Comparison of ENCODE assay signal across 8 mouse cellular contexts in genomic region chr16:22856773-22857172, GRCm38 (mm10). TPM values are rescaled to one million over a fixed set of nuclear protein-coding genes. Genes with fewer than 3 reads are reported as not detected.
A peak's percentile ranks its signal among the peaks of the same experiment; 100 is the strongest.
DNase-seq lines count a peak whose midpoint lies in the region; ATAC-seq and TF ChIP-seq lines count a peak whose summit lies in the region.

No protein-coding gene starts in this region.

- no peak for TF ChIP-seq POLR2A in liver, adult 2 months (IDR thresholded peaks at IDR 0.05; ENCODE audit: extremely low read depth, insufficient read depth, low read length)

- no peak for ATAC-seq in stomach, embryonic 16.5 days (ENCODE audit: insufficient read depth, low FRiP score)

- 4% methylated on average over 9 of the region's 9 CpGs for WGBS in liver, adult 2 months
- 9% methylated on average over 9 of the region's 9 CpGs for WGBS in stomach, embryonic 16.5 days

- H3K4me1 ChIP-seq in liver, adult 2 months (ENCODE audit: control insufficient read depth, insufficient read depth, low read length), result peaks cover 8% of the 10 kb centered on the region
- peaks cover 10% of the 10 kb centered on the region for H3K4me1 ChIP-seq in stomach, embryonic 16.5 days (ENCODE audit: control insufficient read depth, insufficient read depth, low read length)

- DNase-seq in cerebellum, adult 9-10 months, result peak; percentile 24
- no peak for DNase-seq in cerebellum, adult 8-10 months
- peak; percentile 1 for DNase-seq in thymus, postnatal 25 days
- DNase-seq in thymus, postnatal 10 days (ENCODE audit: low spot score in 2 of 2), result no peak
- no peak for DNase-seq in liver, adult 2 months (ENCODE audit: extremely low read depth, low read depth, low spot score)
- no peak for DNase-seq in right cerebral cortex, postnatal 36 days (ENCODE audit: low spot score in 2 of 2)
- DNase-seq in cerebellum, postnatal 4 days (ENCODE audit: low spot score in 2 of 2), result no peak

- H3K9ac ChIP-seq in liver, adult 2 months (ENCODE audit: low read depth, low read length), result peak overlapping the region; percentile 75
- peak overlapping the region; percentile 77 for H3K9ac ChIP-seq in stomach, embryonic 16.5 days (ENCODE audit: low read length)

- H3K36me3 ChIP-seq in liver, adult 2 months (ENCODE audit: control insufficient read depth, insufficient read depth, low read length), result peaks cover 9% of the 10 kb centered on the region
- H3K36me3 ChIP-seq in stomach, embryonic 16.5 days (ENCODE audit: control insufficient read depth, insufficient read depth, low read length), result no peaks in the 10 kb centered on the region

- no peaks in the 10 kb centered on the region for H3K9me3 ChIP-seq in stomach, embryonic 16.5 days (replicated peaks; ENCODE audit: control insufficient read depth, low read length)

- peak overlapping the region; percentile 89 for H3K27ac ChIP-seq in liver, adult 2 months (replicated peaks; ENCODE audit: insufficient read depth, low read depth, low read length)
- peak overlapping the region; percentile 86 for H3K27ac ChIP-seq in stomach, embryonic 16.5 days (ENCODE audit: low read length)

- TF ChIP-seq CTCF in liver, adult 2 months (IDR thresholded peaks at IDR 0.05; ENCODE audit: low read depth, low read length), result no peak

- peaks cover 24% of the 10 kb centered on the region for H3K79me2 ChIP-seq in liver, adult 2 months (ENCODE audit: control insufficient read depth, insufficient read depth, low read length)

- no peaks in the 10 kb centered on the region for H3K27me3 ChIP-seq in liver, adult 2 months (ENCODE audit: control insufficient read depth, insufficient read depth, low read length)
- no peaks in the 10 kb centered on the region for H3K27me3 ChIP-seq in stomach, embryonic 16.5 days (ENCODE audit: control insufficient read depth, insufficient read depth, low read length)

- peak overlapping the region; percentile 88 for H3K4me2 ChIP-seq in stomach, embryonic 16.5 days (ENCODE audit: low read depth, low read length)

- H3K4me3 ChIP-seq in liver, adult 2 months (ENCODE audit: insufficient read depth, low read depth, low read length), result peak overlapping the region; percentile 58
- H3K4me3 ChIP-seq in stomach, embryonic 16.5 days (replicated peaks; ENCODE audit: low read length), result peak overlapping the region; percentile 66

RNA-seq across cellular contexts. Expression of gene Tbccd1, which starts 0.7 kb away (rescaled TPM):
- total RNA-seq in liver, adult 2 months (2014; rRNA removed), result 22.7 and 24.0 TPM in 2 replicates
- 16.9 and 19.9 TPM in 2 replicates for polyA plus RNA-seq in liver, adult 2 months (2012; rRNA removed)
- 29.8 and 38.3 TPM in 2 replicates for polyA plus RNA-seq in stomach, embryonic 16.5 days (2015; fragmentation: Nextera tagmentation; extraction: Ambion mirVana)

RNA-seq across cellular contexts. Expression of gene Dnajb11, which starts 0.9 kb away (rescaled TPM):
- total RNA-seq in liver, adult 2 months (2014; rRNA removed), result 62.0 and 67.7 TPM in 2 replicates
- 20.7 and 23.9 TPM in 2 replicates for polyA plus RNA-seq in liver, adult 2 months (2012; rRNA removed)
- polyA plus RNA-seq in stomach, embryonic 16.5 days (2015; fragmentation: Nextera tagmentation; extraction: Ambion mirVana), result 99.9 and 109 TPM in 2 replicates

RNA-seq across cellular contexts. Expression of gene Ahsg, which starts 34.3 kb away (rescaled TPM):
- 10,308 and 11,624 TPM in 2 replicates for total RNA-seq in liver, adult 2 months (2014; rRNA removed)
- polyA plus RNA-seq in liver, adult 2 months (2012; rRNA removed), result 17,109 and 17,601 TPM in 2 replicates
- 82.1 and 111 TPM in 2 replicates for polyA plus RNA-seq in stomach, embryonic 16.5 days (2015; fragmentation: Nextera tagmentation; extraction: Ambion mirVana)

RNA-seq across cellular contexts. Expression of gene Crygs, which starts 45.4 kb away (rescaled TPM):
- not detected in 2 replicates for total RNA-seq in liver, adult 2 months (2014; rRNA removed)
- 0.10 and 0.14 TPM in 2 replicates for polyA plus RNA-seq in liver, adult 2 months (2012; rRNA removed)
- polyA plus RNA-seq in stomach, embryonic 16.5 days (2015; fragmentation: Nextera tagmentation; extraction: Ambion mirVana), result not detected in 2 replicates

Comparison
In these comparisons a context has a peak if more than half of its experiments do, and no peak if none do; other contexts are left out.
1. DNase-seq: peak in cerebellum, adult 9-10 months (single experiment) and thymus, postnatal 25 days (single experiment); none in cerebellum, adult 8-10 months (single experiment), thymus, postnatal 10 days (0 of 2), liver, adult 2 months (single experiment), right cerebral cortex, postnatal 36 days (0 of 2) and cerebellum, postnatal 4 days (0 of 2).
2. RNA of gene Ahsg, which starts 34.3 kb away (polyA plus RNA-seq): 17,109 to 17,601 TPM in liver, adult 2 months; 82.1 to 111 TPM in stomach, embryonic 16.5 days; every median in the first group is over 100 times any median in the second.